Mouse (Mus musculus) layer of hippocampus, adult 18-20 months (tissue): ENCODE results near the gene Krtap2-4. TPM values are rescaled to one million over a fixed set of nuclear protein-coding genes. Genes with fewer than 3 reads are reported as not detected.
"Not testable (repeated sequence)": the region's sequence is repeated elsewhere in the genome, so short reads cannot be mapped to it uniquely, and the experiment has no call there.

Source experiments
- DNase-seq, 2 experiments: peaks; one replicate each; pipeline ENCODE4 v3.0.0; 2022; ENCODE audit warnings: low spot score in 2 of 2
- long read RNA-seq: library from polyadenylated mRNA; stranded (forward); transcript quantifications from one replicate; pipeline ENCODE4 v2.0.0, GENCODE M21; 2021
- total RNA-seq, 2 experiments: library from RNA; stranded (reverse); gene quantifications; 2 replicates each; pipeline ENCODE4 v1.2.3; 2021

The Krtap2-4 gene
- total RNA-seq, result not detected
- long read RNA-seq, result 0 reads

- DNase-seq, result no peak
These were observed at the start of gene Krtap2-4 for GRCm38 (mm10) chr11:99614796-99615363. Gene Krtap2-4, minus strand, starts transcription at chr11:99614846.

DNA sequence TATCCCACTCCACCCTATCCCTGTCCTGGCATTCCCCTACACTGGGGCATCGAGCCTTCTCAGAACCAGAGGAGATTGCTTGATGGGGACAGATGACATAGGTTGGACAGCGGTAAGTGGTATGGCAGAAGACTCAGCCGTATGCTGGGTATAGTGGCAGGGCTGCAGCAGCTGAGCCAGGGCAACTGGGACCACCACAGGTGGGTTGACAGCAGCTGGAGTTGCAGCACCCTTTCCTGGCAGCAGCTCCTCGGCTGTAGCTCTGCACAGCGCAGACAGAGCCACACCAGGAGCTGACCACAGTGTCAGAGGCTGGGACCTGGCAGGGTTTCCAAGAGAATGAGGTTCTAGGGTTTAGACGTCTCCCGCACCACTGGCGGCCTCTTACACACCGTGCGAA, 48.2 kb upstream of the Krtap2-4 start:
- DNase-seq, result no peak

DNA sequence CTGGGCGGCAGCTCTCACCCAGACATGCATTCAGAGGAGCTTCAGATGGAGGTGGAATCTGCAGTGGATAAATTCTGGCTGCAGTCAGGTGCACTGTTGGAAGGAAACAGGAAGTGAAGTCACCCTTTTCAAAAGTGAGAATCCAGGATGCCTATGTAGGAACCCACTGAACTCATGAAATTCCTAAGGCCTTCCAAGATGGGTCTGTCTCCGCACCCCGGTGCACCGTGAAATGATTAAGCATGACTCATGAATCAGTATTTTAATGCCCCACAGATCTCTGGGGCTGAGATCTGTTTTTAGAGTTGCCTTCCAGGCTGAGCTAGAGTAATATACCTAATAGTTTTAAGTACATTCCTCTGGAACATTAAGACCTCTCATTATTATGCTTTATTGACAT, 44.6 kb upstream of the Krtap2-4 start:
- no peak for DNase-seq

- not testable (repeated sequence) for DNase-seq
These were observed 43.9 kb upstream of the Krtap2-4 start, which contains the start of gene Gm11563 for GRCm38 (mm10) chr11:99658467-99659010. Gene Gm11563, minus strand, starts transcription at chr11:99658960.

DNA sequence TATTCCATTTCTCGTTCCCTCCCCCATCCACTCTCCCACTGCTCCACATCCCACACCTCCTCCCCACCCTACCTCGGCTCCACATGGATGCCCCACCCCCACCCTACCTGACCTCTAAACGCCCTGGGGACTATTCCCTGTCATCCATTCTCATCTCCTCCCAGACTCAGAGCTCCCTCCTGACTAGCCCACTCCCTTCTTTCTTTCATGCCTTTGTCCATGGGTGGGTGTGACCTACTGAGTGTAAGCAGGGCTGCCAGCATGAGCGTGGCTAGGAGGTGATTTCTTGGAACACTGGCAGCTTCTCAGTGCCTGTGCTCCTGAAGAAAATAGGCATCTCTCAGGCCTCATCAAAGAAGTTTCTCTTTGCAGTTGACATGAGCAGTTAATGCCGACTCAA, 42.4 kb upstream of the Krtap2-4 start:
- no peak for DNase-seq

DNA sequence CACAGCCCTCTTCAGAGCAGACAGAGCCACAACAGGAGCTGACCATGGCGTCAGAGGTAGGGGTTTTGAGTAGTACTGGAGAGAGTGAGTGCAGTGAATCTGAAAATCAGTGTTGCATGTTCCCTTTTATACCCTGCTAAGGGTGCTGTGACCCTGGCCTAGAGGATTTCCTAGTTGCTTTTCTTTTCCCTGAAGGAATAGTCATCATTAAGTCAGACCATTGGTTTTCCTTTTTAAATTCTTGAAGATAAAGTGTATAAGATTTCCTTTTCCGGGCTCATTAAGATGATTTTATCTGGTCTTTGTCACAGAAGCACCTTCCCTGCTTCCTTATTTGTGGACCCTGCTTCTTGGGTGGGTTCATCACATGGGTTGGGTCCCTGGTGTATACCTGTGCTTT, 35.5 kb upstream of the Krtap2-4 start, which contains the start of gene Gm11555:
Gene Gm11555, minus strand, starts transcription at position 101 of the 400 bp plus-strand sequence.
- no peak for DNase-seq

- DNase-seq, result peak in 1 of 2 experiments; percentile 2
These were observed 31.8 kb upstream of the Krtap2-4 start for GRCm38 (mm10) chr11:99646444-99646843.

- DNase-seq, result peak in 1 of 2 experiments; percentile 47
These were observed 29.7 kb upstream of the Krtap2-4 start for GRCm38 (mm10) chr11:99644351-99644750.

DNA sequence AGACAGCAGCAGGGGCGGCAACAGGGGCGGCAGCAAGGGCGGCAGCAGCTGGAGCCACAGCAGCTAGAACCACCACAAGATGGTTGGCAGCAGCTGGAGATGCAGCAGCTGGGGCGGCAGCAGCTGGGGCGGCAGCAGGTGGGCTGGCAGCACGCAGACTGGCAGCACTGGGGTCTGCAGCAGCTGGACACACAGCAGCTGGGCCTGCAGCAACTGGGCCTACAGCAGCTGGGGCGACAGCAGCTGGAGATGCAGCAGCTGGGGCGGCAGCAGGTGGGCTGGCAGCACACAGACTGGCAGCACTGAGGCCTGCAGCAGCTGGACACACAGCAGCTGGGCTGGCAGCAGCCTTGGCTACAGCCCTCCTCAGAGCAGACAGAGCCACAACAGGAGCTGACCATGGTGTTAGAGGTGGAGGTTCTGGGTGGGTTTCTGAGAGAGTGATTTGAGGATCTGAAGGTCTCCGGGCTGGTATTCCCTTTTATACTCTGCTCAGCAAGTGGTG, 29.0 kb upstream of the Krtap2-4 start, which contains the start of gene Krtap4-7:
Gene Krtap4-7, minus strand, starts transcription at position 455 of the 505 bp plus-strand sequence.
- not testable (repeated sequence) for DNase-seq

DNA sequence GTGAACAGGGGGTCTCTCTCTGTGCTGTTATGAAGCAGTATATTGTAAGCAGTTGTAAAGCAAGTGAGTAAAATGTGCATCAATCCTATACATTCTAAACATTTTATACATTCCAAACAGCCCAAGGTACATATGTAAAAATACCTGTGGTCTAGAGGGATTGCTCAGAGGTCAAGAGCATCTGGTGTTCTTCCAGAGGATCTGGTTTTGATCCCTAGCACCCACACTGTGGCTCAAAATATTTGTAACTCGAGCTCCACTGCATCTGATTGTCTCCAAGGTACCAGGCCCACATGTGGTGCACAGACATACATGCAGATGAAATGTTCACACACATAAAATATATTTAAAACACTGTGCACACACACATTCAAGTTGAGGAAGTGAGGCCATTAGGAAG, 26.3 kb upstream of the Krtap2-4 start:
- no peak for DNase-seq

DNA sequence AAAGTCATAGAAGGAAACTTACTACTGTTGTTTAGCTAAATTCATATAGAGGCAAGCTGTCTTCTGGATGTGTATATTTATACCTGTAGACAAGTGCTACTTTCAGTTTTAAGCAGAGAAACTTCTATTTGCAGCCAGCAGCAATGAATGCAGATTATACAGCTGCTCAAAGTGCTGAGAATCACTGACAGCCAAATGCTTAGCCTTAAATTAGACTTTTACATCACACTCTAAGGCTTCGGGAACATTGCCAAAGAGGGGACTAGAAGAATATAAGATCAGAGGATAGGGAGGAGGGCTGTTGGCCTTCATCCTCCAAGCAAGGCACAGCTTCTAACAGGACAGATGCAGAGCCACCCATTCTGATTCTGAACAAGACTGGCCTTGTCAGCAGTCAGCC, 22.4 kb upstream of the Krtap2-4 start:
- no peak for DNase-seq

DNA sequence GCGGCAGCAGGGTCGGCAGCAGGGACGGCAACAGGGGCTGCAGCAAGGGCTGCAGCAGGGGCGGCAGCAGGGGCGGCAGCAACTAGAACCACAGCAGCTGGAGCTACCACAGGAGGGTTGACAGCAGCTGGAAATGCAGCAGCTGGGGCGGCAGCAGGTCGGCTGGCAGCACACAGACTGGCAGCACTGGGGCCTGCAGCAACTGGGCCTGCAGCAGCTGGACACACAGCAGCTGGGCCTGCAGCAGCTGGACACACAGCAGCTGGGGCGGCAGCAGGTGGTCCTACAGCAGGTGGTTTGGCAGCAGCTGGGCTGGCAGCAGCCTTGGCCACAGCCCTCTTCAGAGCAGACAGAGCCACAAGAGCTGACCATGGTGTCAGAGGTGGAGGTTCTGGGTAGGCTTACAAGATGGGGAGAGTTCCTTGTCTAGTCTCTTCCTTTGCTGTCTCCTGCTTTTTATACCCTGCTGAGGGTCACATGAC, 20.0 kb upstream of the Krtap2-4 start, which contains the start of gene Krtap4-2:
Gene Krtap4-2, minus strand, starts transcription at position 432 of the 482 bp plus-strand sequence.
- DNase-seq, result no peak

DNA sequence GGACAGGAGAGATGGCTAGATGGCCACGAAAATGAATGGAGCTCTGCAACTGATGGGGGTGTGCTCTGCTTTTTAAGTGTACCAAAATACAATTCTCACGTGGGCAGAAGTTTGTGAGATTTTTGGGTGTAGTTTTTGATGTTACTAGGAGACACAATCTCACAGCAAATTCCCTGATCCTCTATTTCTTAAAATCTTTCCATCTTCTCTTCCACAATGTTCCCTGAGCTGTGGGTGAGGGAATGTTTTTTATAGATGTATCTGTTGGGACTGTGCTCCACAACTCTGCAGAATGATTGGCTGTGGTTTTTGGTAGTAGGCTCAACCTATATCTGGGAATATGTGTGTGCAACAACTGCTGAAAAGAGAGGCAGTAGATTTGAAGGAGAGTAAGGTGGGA, 18.6 kb upstream of the Krtap2-4 start:
- no peak for DNase-seq

DNA sequence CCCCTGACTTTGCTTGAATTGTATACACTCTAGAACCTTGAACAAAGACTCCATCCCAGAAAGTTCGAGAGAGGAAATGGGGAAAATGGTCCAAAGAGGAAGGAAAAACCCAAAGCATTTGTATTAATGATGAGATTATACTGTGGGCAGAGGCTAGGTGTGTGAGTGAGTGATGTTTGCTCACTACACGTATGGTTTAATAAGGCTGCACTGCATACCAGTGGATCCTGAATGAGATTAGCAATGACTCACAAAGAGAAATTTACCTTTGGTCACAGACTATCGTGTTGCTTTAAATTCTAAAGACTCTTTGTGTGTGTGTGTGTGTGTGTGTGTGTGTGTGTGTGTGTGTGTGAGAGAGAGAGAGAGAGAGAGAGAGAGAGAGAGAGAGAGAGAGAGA, 16.2 kb upstream of the Krtap2-4 start:
- no peak for DNase-seq

DNA sequence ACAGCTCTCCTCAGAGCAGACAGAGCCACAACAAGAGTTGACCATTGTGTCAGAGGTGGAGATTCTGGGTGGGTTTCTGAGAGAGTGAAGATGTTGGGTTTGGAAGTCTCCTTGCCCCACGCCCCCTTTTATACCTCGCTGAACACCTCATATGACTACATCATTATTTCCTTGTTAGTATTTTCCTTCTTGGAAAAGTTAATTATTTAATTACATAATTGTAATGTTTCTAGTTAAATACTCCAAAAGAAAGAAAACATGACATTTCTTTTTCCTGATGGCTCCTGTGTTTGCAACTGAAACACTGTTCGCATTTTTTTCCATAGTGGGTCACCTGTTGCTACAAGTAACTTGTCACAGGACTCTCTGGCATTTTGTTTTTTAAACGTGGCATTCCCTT, 13.5 kb upstream of the Krtap2-4 start, which contains the start of gene Krtap4-1:
Gene Krtap4-1, minus strand, starts transcription at position 101 of the 400 bp plus-strand sequence.
- no peak for DNase-seq

DNA sequence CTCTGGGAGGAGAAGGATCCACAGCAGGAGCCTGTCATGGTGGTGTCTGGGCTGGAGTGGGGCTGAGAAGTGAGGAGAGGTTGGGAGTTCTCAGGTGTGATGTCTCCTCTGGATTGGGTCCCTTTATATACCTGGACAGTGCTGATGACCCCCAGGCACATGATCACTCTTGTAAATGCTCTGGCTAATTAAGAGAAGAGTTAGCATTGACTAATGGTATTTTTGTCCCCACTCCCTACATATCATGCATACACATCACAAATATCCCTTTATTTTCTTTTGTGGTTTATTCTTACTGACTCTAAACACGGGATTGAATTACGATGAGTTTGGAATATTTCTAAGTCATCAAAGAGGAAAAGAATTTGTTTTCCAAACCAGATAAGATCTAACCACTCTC, 5.7 kb upstream of the Krtap2-4 start, which contains the start of gene Gm11562:
Gene Gm11562, minus strand, starts transcription at position 101 of the 400 bp plus-strand sequence.
- DNase-seq, result no peak

- not testable (repeated sequence) for DNase-seq
These were observed 4.6 kb downstream of the Krtap2-4 start, which contains the start of gene Gm11937 for GRCm38 (mm10) chr11:99610089-99610488. Gene Gm11937, minus strand, starts transcription at chr11:99610189.

GRCm38 (mm10) chr11:99609126-99609525, 5.5 kb downstream of the Krtap2-4 start:
- DNase-seq, result peak; percentile 42 to 62

- DNase-seq, result not testable (repeated sequence)
These were observed 11.4 kb downstream of the Krtap2-4 start, which contains the start of gene Gm11938 for GRCm38 (mm10) chr11:99603208-99603607. Gene Gm11938, minus strand, starts transcription at chr11:99603308.

DNA sequence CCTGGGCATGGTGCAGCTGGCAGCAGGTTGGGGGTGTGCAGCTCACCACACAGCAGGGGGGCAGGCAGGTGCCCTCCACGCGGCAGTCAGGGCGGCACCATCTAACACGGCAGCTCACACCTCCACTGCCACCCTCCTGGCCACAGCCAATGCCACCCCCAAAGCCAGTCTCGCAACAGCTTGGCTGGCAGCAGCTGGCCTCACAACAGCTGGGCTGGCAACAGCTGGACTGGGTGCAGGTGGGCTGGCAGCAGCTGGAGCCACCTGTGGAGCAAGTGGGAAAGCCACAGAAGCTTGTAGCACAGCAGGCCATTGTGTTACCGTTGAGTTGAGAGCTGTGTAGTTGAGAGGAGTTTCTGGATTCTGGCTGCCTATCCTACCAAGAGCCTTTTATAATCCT, 16.9 kb downstream of the Krtap2-4 start, which contains the start of gene Krtap9-3:
Gene Krtap9-3, minus strand, starts transcription at position 364 of the 400 bp plus-strand sequence.
- DNase-seq, result not testable (repeated sequence)

DNA sequence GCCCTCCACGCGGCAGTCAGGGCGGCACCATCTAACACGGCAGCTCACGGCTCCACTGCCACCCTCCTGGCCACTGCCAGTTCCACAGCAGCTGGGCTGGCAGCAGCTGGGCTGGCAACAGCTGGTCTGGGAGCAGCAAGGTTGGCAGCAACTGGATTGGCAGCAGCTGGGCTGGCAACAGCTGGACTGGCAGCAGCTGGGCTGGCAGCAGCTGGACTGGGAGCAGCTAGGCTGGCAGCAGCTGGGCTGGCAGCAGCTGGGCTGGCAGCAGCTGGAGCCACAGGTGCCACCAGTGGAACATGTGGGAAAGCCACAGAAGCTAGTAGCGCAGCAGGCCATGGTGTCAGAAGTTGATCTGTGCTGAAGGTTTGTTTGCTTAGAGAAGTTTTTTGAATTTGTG, 23.7 kb downstream of the Krtap2-4 start, which contains the start of gene Krtap1-3:
Gene Krtap1-3, minus strand, starts transcription at position 359 of the 400 bp plus-strand sequence.
- no peak for DNase-seq

DNA sequence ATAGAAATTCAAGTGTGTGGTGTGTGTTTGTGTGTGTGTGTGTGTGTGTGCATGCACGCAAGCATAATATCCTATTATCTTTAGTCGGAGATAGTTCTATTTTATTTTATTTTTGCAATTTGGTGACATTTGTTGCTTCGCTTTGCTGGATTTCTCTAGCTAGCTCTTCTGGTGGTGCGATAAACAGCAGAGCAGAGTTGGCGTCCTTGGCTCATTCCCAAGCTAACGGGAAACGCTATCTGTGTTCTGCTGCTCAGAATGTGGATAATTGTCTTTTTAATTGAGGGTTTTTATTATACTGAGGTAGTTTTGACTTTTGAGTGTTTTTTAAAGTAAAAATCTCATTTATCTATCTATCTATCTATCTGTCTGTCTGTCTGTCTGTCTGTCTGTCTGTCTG, 29.6 kb downstream of the Krtap2-4 start:
- peak; percentile 46 to 83 for DNase-seq
